Mouse (Mus musculus): ENCODE measurements at regions not wholly inside any gene's neighbourhood (a gene's known extent, or its start where the extent isn't known, plus 50 kb on each side); places are given as distances from the start of the nearest gene placed in this dataset.

GRCm38 (mm10) chr12:73408614-73409013 lies 122.0 kb downstream of the Slc38a6 start:
- no peak for DNase-seq (ENCODE audit: extremely low spot score in 1 of 2, low spot score in 2 of 2)
- intact Hi-C loops (cut with DNase I) = no loop called here

- intact Hi-C loops (cut with DNase I) = no loop called here
- no peak for DNase-seq (ENCODE audit: extremely low spot score in 1 of 2, low spot score in 2 of 2)
Observed at GRCm38 (mm10) chr12:73408165-73408564, 121.6 kb downstream of the Slc38a6 start.

GRCm38 (mm10) chr12:73406556-73407087 lies 120.0 kb downstream of the Slc38a6 start:
- intact Hi-C loops (cut with DNase I) = no loop called here

GRCm38 (mm10) chr12:73405583-73405982 lies 119.0 kb downstream of the Slc38a6 start:
- DNase-seq (ENCODE audit: extremely low spot score in 1 of 2, low spot score in 2 of 2) = no peak
- intact Hi-C loops (cut with DNase I) = no loop called here

More at GRCm38 (mm10) chr12:73406556-73407087, 120.0 kb downstream of the Slc38a6 start:
- DNase-seq (ENCODE audit: extremely low spot score in 1 of 2, low spot score in 2 of 2) = no peak

GRCm38 (mm10) chr12:73405106-73405505 lies 118.5 kb downstream of the Slc38a6 start:
- no peak for DNase-seq (ENCODE audit: extremely low spot score in 1 of 2, low spot score in 2 of 2)
- intact Hi-C loops (cut with DNase I) = no loop called here

- intact Hi-C loops (cut with DNase I) = no loop called here
Observed at GRCm38 (mm10) chr12:73403906-73404474, 117.4 kb downstream of the Slc38a6 start.

More at GRCm38 (mm10) chr12:73403906-73404474, 117.4 kb downstream of the Slc38a6 start:
- DNase-seq (ENCODE audit: extremely low spot score in 1 of 2, low spot score in 2 of 2) = no peak
